Mouse (Mus musculus) thymus, adult 2 months (tissue): ENCODE results near the gene Calcoco2.

Source experiments
- CTCF ChIP-seq: fragments of 200-500 bp; IDR thresholded peaks from 2 replicates; pipeline ENCODE4 v1.5.1; 2012; ENCODE audit warnings: mild to moderate bottlenecking, control low read depth, low read length, moderate library complexity, borderline replicate concordance; ENCODE audit not compliant: control insufficient read depth, poor library complexity, insufficient read depth; ENCODE audit errors: extremely low read depth
- POLR2A ChIP-seq: fragments of 200-500 bp; IDR thresholded peaks from 2 replicates; pipeline ENCODE4 v1.6.1; 2012; ENCODE audit warnings: mild to moderate bottlenecking, low read length, control low read depth, moderate library complexity; ENCODE audit not compliant: control insufficient read depth, poor library complexity, insufficient read depth; ENCODE audit errors: extremely low read depth

- TF ChIP-seq POLR2A (no peak), CTCF (no peak)
These were observed 37.2 kb downstream of the Calcoco2 start for GRCm38 (mm10) chr11:96074351-96075176.
